Mouse (Mus musculus): Measurements from ENCODE around the gene Gm49320. TPM values are rescaled to one million over a fixed set of nuclear protein-coding genes. Genes with fewer than 3 reads are reported as not detected.

Gene Gm49320
- total and polyA plus RNA-seq, 3 experiments: 2.0 TPM; not detected in 2

DNA sequence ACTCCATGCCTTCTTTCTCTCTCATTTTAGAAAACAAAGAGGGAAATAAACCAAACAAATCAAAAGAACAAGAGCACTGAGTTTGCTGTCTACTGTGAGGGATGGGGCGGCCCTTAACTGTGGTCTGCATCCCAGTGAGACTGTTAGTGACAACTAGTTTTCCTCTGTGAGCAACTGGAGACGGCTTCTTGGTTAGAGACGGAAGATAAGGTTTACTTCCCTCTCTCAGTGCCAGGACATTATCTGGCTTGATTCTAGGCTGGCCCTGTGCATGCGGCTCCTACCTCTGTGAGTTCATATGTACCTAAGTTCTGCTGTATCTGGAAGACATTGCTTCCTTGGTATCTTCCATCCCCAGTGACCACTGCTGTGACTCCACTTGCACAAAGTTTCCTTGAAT, 59.2 kb downstream of the Gm49320 start:
- peak overlapping the region; percentile 61; the same call in 1 of the 2 replicates for H3K27ac ChIP-seq (ENCODE audit: control insufficient read depth, low read depth, low read length)
- no peak overlapping the region for H3K9ac ChIP-seq (ENCODE audit: control insufficient read depth, low read depth, low read length, poor library complexity, severe bottlenecking)
- peak; percentile 86 for DNase-seq (ENCODE audit: low read depth, low spot score)
- no peak for TF ChIP-seq SMC3 (IDR thresholded peaks at IDR 0.05; ENCODE audit: low read depth, low read length)
- 0 out of 2 replicates have a peak, but pooled peaks have one; percentile 48 for TF ChIP-seq MYC (IDR thresholded peaks at IDR 0.05; ENCODE audit: low read depth, low read length)
- no peak for TF ChIP-seq BHLHE40 (IDR thresholded peaks at IDR 0.05; ENCODE audit: borderline replicate concordance, low read depth, low read length)
- peak; percentile 84 for TF ChIP-seq GATA1 (IDR thresholded peaks at IDR 0.05; ENCODE audit: low read depth, low read length)
- TF ChIP-seq E2F4 (IDR thresholded peaks at IDR 0.05; ENCODE audit: borderline replicate concordance, low read depth, low read length): no peak
- 0 out of 2 replicates have a peak, but pooled peaks have one; percentile 21 for TF ChIP-seq RCOR1 (IDR thresholded peaks at IDR 0.05; ENCODE audit: low read depth, low read length)
- TF ChIP-seq MXI1 (IDR thresholded peaks at IDR 0.05; ENCODE audit: low read depth, low read length): peak; percentile 58; the same call in 1 of the 2 replicates
- peak in 1 of 2 experiments; percentile 70; a peak in 2 of 4 replicates for TF ChIP-seq EP300 (IDR thresholded peaks at IDR 0.05; ENCODE audit: low read depth in 1 of 2, low read length in 2 of 2)
- 0 out of 2 replicates have a peak, but pooled peaks have one; percentile 43 for TF ChIP-seq ETS1 (IDR thresholded peaks at IDR 0.05; ENCODE audit: low read depth, low read length)
- TF ChIP-seq SIN3A (IDR thresholded peaks at IDR 0.05; ENCODE audit: low read length): peak; percentile 57
- peaks cover 8% of the 10 kb centered on the region for H3K79me2 ChIP-seq (ENCODE audit: control insufficient read depth, insufficient read depth, low read length, poor library complexity)
- H3K36me3 ChIP-seq (ENCODE audit: control insufficient read depth in 1 of 2, insufficient read depth in 2 of 2, low read length in 2 of 2): peaks cover 27 to 35% of the 10 kb centered on the region in 2 experiments
- H3K4me3 ChIP-seq (ENCODE audit: control insufficient read depth in 1 of 2, insufficient read depth in 1 of 2, low read depth in 2 of 2, low read length in 2 of 2): no peak overlapping the region
- no peaks in the 10 kb centered on the region for H3K9me3 ChIP-seq (replicated peaks; ENCODE audit: insufficient read depth, low read length)
- H3K4me1 ChIP-seq (ENCODE audit: control insufficient read depth in 1 of 2, insufficient read depth in 2 of 2, low read length in 2 of 2): peaks cover 6 to 7% of the 10 kb centered on the region in 2 experiments; a peak in 3 of 4 replicates
- H3K27me3 ChIP-seq (ENCODE audit: control insufficient read depth in 1 of 2, insufficient read depth in 2 of 2, low read length in 2 of 2): no peaks in the 10 kb centered on the region

Other genes with a start within 250 kb of the Gm49320 start
- gene Cd209f, start 133.0 kb upstream of the Gm49320 start, total RNA-seq (2012; rRNA removed): not detected in 2 replicates
- not detected for gene Cd209f, start 133.0 kb upstream of the Gm49320 start, polyA plus RNA-seq (2012; ENCODE audit: insufficient read depth in 1 of 2, insufficient read length in 2 of 2, low read depth in 1 of 2, low replicate concordance in 2 of 2, missing spikeins in 1 of 2)
- gene Cd209g, start 104.8 kb upstream of the Gm49320 start, total RNA-seq (2012; rRNA removed): not detected in 2 replicates
- gene Cd209g, start 104.8 kb upstream of the Gm49320 start, polyA plus RNA-seq (2012; ENCODE audit: insufficient read depth in 1 of 2, insufficient read length in 2 of 2, low read depth in 1 of 2, low replicate concordance in 2 of 2, missing spikeins in 1 of 2): not detected
- gene Evi5l, start 72.3 kb upstream of the Gm49320 start, total RNA-seq (2012; rRNA removed): 3.2 and 4.5 TPM in 2 replicates
- 10 to 100 TPM in 1 of 2 experiments, not detected in 1; 10.8 TPM for gene Evi5l, start 72.3 kb upstream of the Gm49320 start, polyA plus RNA-seq (2012; ENCODE audit: insufficient read depth in 1 of 2, insufficient read length in 2 of 2, low read depth in 1 of 2, low replicate concordance in 2 of 2, missing spikeins in 1 of 2)
- 0.03 and 0.08 TPM in 2 replicates for gene Prr36, start 21.4 kb upstream of the Gm49320 start, total RNA-seq (2012; rRNA removed)
- under 1 TPM in 1 of 2 experiments, not detected in 1; 0.58 TPM for gene Prr36, start 21.4 kb upstream of the Gm49320 start, polyA plus RNA-seq (2012; ENCODE audit: insufficient read depth in 1 of 2, insufficient read length in 2 of 2, low read depth in 1 of 2, low replicate concordance in 2 of 2, missing spikeins in 1 of 2)
- 0.35 and 0.49 TPM in 2 replicates for gene Lrrc8e, start 12.0 kb upstream of the Gm49320 start, total RNA-seq (2012; rRNA removed)
- gene Lrrc8e, start 12.0 kb upstream of the Gm49320 start, polyA plus RNA-seq (2012; ENCODE audit: insufficient read depth in 1 of 2, insufficient read length in 2 of 2, low read depth in 1 of 2, low replicate concordance in 2 of 2, missing spikeins in 1 of 2): under 1 TPM in 1 of 2 experiments, not detected in 1; 0.36 TPM
- gene Map2k7, start 125 bp upstream of the Gm49320 start, total RNA-seq (2012; rRNA removed): 25.8 and 26.3 TPM in 2 replicates
- gene Map2k7, start 125 bp upstream of the Gm49320 start, polyA plus RNA-seq (2012; ENCODE audit: insufficient read depth in 1 of 2, insufficient read length in 2 of 2, low read depth in 1 of 2, low replicate concordance in 2 of 2, missing spikeins in 1 of 2): 100 to 1,000 TPM in 1 of 2 experiments, not detected in 1; 115 TPM
- gene Tgfbr3l, start 9.3 kb downstream of the Gm49320 start, total RNA-seq (2012; rRNA removed): 2.2 TPM in 2 replicates
- 10 to 100 TPM in 1 of 2 experiments, not detected in 1; 14.2 TPM for gene Tgfbr3l, start 9.3 kb downstream of the Gm49320 start, polyA plus RNA-seq (2012; ENCODE audit: insufficient read depth in 1 of 2, insufficient read length in 2 of 2, low read depth in 1 of 2, low replicate concordance in 2 of 2, missing spikeins in 1 of 2)
- gene Snapc2, start 14.2 kb downstream of the Gm49320 start, total RNA-seq (2012; rRNA removed): 23.9 and 24.2 TPM in 2 replicates
- 10 to 100 TPM in 1 of 2 experiments, not detected in 1; 46.2 TPM for gene Snapc2, start 14.2 kb downstream of the Gm49320 start, polyA plus RNA-seq (2012; ENCODE audit: insufficient read depth in 1 of 2, insufficient read length in 2 of 2, low read depth in 1 of 2, low replicate concordance in 2 of 2, missing spikeins in 1 of 2)
- gene Ctxn1, start 20.4 kb downstream of the Gm49320 start, total RNA-seq (2012; rRNA removed): 0.26 and 0.58 TPM in 2 replicates
- gene Ctxn1, start 20.4 kb downstream of the Gm49320 start, polyA plus RNA-seq (2012; ENCODE audit: insufficient read depth in 1 of 2, insufficient read length in 2 of 2, low read depth in 1 of 2, low replicate concordance in 2 of 2, missing spikeins in 1 of 2): 1 to 10 TPM in 1 of 2 experiments, not detected in 1; 5.6 TPM
- gene Timm44, start 37.0 kb downstream of the Gm49320 start, total RNA-seq (2012; rRNA removed): 147 and 174 TPM in 2 replicates
- 100 to 1,000 TPM in 1 of 2 experiments, not detected in 1; 199 TPM for gene Timm44, start 37.0 kb downstream of the Gm49320 start, polyA plus RNA-seq (2012; ENCODE audit: insufficient read depth in 1 of 2, insufficient read length in 2 of 2, low read depth in 1 of 2, low replicate concordance in 2 of 2, missing spikeins in 1 of 2)
- gene Ccl25, start 86.3 kb downstream of the Gm49320 start, total RNA-seq (2012; rRNA removed): 25.0 and 32.2 TPM in 2 replicates
- 10 to 100 TPM in 1 of 2 experiments, not detected in 1; 33.8 TPM for gene Ccl25, start 86.3 kb downstream of the Gm49320 start, polyA plus RNA-seq (2012; ENCODE audit: insufficient read depth in 1 of 2, insufficient read length in 2 of 2, low read depth in 1 of 2, low replicate concordance in 2 of 2, missing spikeins in 1 of 2)
- 64.2 and 76.9 TPM in 2 replicates for gene Elavl1, start 86.5 kb downstream of the Gm49320 start, total RNA-seq (2012; rRNA removed)
- gene Elavl1, start 86.5 kb downstream of the Gm49320 start, polyA plus RNA-seq (2012; ENCODE audit: insufficient read depth in 1 of 2, insufficient read length in 2 of 2, low read depth in 1 of 2, low replicate concordance in 2 of 2, missing spikeins in 1 of 2): 10 to 100 TPM in 1 of 2 experiments, not detected in 1; 77.4 TPM